Mouse (Mus musculus) intestine, postnatal 0 days (tissue): ENCODE measurements around the gene Gm17581. TPM values are rescaled to one million over a fixed set of nuclear protein-coding genes. Genes with fewer than 3 reads are reported as not detected.
"Not testable (repeated sequence)": the region's sequence is repeated elsewhere in the genome, so short reads cannot be mapped to it uniquely, and the experiment has no call there.

Source experiments
- ATAC-seq: fragments of 200-750 bp; cut with Nextera tagmentation; 2 replicates; pipeline ENCODE4 v1.8.0; 2017; ENCODE audit warnings: mild to moderate bottlenecking, moderate TSS enrichment, moderate library complexity
- H3K27ac ChIP-seq: fragments of 300-500 bp; sonication (generic); 2 replicates; pipeline ENCODE4 v1.5.1; 2014; ENCODE audit warnings: mild to moderate bottlenecking, low read depth, low read length, moderate library complexity
- H3K27me3 ChIP-seq: fragments of 300-500 bp; sonication (generic); replicated peaks from 2 replicates; pipeline ENCODE4 v1.6.1; 2014; ENCODE audit warnings: low read length, mixed read lengths; ENCODE audit not compliant: control insufficient read depth, insufficient read depth
- H3K36me3 ChIP-seq: fragments of 300-500 bp; sonication (generic); 2 replicates; pipeline ENCODE4 v1.6.1; 2014; ENCODE audit warnings: mild to moderate bottlenecking, moderate library complexity; ENCODE audit not compliant: control insufficient read depth, insufficient read depth
- H3K4me1 ChIP-seq: fragments of 300-500 bp; sonication (generic); replicated peaks from 2 replicates; pipeline ENCODE4 v1.6.1; 2014; ENCODE audit warnings: antibody characterized with exemption, low read length, mixed read lengths; ENCODE audit not compliant: control insufficient read depth, insufficient read depth
- H3K4me2 ChIP-seq: fragments of 300-500 bp; sonication (generic); replicated peaks from 2 replicates; pipeline ENCODE4 v1.6.1; 2014; ENCODE audit warnings: low read depth, mild to moderate bottlenecking, moderate library complexity
- H3K4me3 ChIP-seq: fragments of 300-500 bp; sonication (generic); 2 replicates; pipeline ENCODE4 v1.5.1; 2014; ENCODE audit warnings: low read depth, low read length
- H3K9ac ChIP-seq: fragments of 300-500 bp; sonication (generic); 2 replicates; pipeline ENCODE4 v1.6.1; 2014; ENCODE audit warnings: mild to moderate bottlenecking, low read depth, low read length
- H3K9me3 ChIP-seq: fragments of 300-500 bp; sonication (generic); 2 replicates; pipeline ENCODE4 v1.6.1; 2016; ENCODE audit warnings: mixed run types; ENCODE audit not compliant: control insufficient read depth
- CTCF ChIP-seq: sonication (generic); IDR thresholded peaks from 2 replicates; pipeline ENCODE4 v1.5.1; 2016; ENCODE audit warnings: low read depth, mild to moderate bottlenecking, control low read depth, antibody characterized with exemption, moderate library complexity
- WGBS: fragments of 180-500 bp; shearing (Covaris S2); extraction: QIAGEN DNeasy Blood & Tissue Kit; methylation state at CpG from one replicate; pipeline ENCODE4 v1.1.7; 2014; 5-methylcytosine and 5-hydroxymethylcytosine counted together
- polyA plus RNA-seq: library from polyadenylated mRNA; unstranded; fragments of >200 nt; fragmentation: Nextera tagmentation; extraction: Ambion mirVana; gene quantifications from 2 replicates; pipeline ENCODE4 v1.2.1, GENCODE M21; 2015

Gm17581 gene
- polyA plus RNA-seq = not detected in 2 replicates

- ATAC-seq, H3K9me3 ChIP-seq, H3K27ac ChIP-seq, H3K36me3 ChIP-seq, H3K4me1 ChIP-seq, H3K27me3 ChIP-seq, H3K4me3 ChIP-seq, H3K4me2 ChIP-seq, H3K9ac ChIP-seq: not testable (repeated sequence)
- 83% methylated on average over 5 of the region's 5 CpGs for WGBS
These were observed at the start of gene Gm17581 for GRCm38 (mm10) chr2:155735766-155736165. Gene Gm17581, minus strand, starts transcription at chr2:155735866.

DNA sequence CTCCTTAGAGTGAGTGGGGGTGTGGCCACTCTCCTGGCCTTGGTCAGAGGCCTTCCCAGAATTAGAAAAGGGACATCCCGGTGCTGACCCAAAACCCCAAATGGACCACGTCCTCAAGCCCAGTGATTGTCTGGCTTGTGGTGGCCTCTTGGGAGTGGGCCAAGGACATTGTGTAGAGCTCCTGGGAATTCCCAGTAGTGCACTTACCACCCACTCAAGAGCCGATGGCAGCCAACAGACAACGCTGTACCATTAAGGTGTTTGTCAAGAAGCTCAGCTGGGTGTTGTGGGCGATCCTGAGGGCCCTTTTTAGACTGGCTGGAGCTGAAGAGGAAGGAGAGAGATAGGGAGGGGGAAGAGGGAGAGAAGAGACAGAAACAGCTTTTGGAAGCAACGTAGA, 48.9 kb upstream of the Gm17581 start:
- Histone ChIP-seq H3K4me3 (no peak overlapping the region), H3K4me1 (no peaks in the 10 kb centered on the region), H3K27ac (no peak overlapping the region), H3K36me3 (no peaks in the 10 kb centered on the region), H3K27me3 (no peaks in the 10 kb centered on the region; the same call in 1 of the 2 replicates), H3K9me3 (no peaks in the 10 kb centered on the region), H3K9ac (no peak overlapping the region), H3K4me2 (no peak overlapping the region)
- WGBS = 75% methylated on average over 6 of the region's 6 CpGs
- ATAC-seq = no peak
- no peak for TF ChIP-seq CTCF

GRCm38 (mm10) chr2:155779506-155779905, 43.8 kb upstream of the Gm17581 start:
- ATAC-seq = no peak
- no peaks in the 10 kb centered on the region for H3K9me3 ChIP-seq
- no peaks in the 10 kb centered on the region for H3K36me3 ChIP-seq
- no peaks in the 10 kb centered on the region for H3K4me1 ChIP-seq
- peaks cover 19% of the 10 kb centered on the region for H3K27me3 ChIP-seq
- no peak overlapping the region for H3K27ac ChIP-seq
- no peak overlapping the region for H3K4me3 ChIP-seq
- 86% methylated on average over 3 of the region's 3 CpGs for WGBS
- H3K4me2 ChIP-seq = no peak overlapping the region
- H3K9ac ChIP-seq = no peak overlapping the region
- no peak for TF ChIP-seq CTCF

DNA sequence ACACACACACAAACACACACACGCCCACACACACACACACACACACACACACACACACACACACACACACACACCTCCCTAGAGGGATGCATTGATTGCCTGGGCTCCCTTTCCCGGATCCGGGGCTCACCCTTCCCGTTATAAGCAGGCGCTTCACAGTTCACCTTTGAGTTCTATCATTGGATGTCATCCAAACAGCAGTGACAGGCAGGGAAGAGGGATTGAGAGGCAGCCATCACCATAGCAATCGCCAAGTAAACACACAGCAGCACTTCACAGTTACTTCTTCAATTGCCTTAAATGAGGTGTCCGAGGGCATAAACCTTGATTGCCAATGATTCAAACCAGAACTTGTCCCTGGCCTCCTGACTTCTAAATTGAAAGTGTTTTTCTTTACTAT, 43.4 kb upstream of the Gm17581 start:
- Histone ChIP-seq H3K4me3 (no peak overlapping the region), H3K4me2 (no peak overlapping the region), H3K27me3 (peaks cover 23% of the 10 kb centered on the region), H3K9ac (no peak overlapping the region), H3K9me3 (no peaks in the 10 kb centered on the region), H3K4me1 (no peaks in the 10 kb centered on the region), H3K36me3 (no peaks in the 10 kb centered on the region), H3K27ac (no peak overlapping the region)
- no peak for ATAC-seq
- no peak for TF ChIP-seq CTCF
- WGBS = 31% methylated on average over 7 of the region's 7 CpGs

- TF ChIP-seq CTCF = no peak
- WGBS = 71% methylated on average over 6 of the region's 6 CpGs
- peaks cover 33% of the 10 kb centered on the region for H3K27me3 ChIP-seq
These were observed 42.3 kb upstream of the Gm17581 start for GRCm38 (mm10) chr2:155778004-155778403.

DNA sequence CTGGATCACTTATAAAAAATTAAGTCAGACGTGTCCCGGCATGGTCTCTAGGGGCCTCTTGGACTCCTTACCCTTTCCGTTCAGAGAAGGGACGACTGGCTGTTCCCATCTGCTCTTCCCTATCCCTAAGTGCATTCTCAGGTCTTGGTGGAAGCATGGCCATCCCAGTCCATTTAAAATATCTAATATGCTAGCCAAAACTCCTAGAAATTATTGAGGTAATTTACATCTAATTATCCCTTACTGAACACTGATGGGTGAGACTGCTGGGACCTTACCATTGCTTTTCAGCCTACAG, 42.0 kb upstream of the Gm17581 start:
- peaks cover 36% of the 10 kb centered on the region for H3K27me3 ChIP-seq
- H3K36me3 ChIP-seq = no peaks in the 10 kb centered on the region
- no peaks in the 10 kb centered on the region for H3K4me1 ChIP-seq
- H3K9ac ChIP-seq = no peak overlapping the region
- 76% methylated on average over 4 of the region's 4 CpGs for WGBS
- no peak overlapping the region for H3K4me2 ChIP-seq
- H3K27ac ChIP-seq = no peak overlapping the region
- no peaks in the 10 kb centered on the region for H3K9me3 ChIP-seq
- TF ChIP-seq CTCF = no peak
- no peak overlapping the region for H3K4me3 ChIP-seq
- no peak for ATAC-seq

More at GRCm38 (mm10) chr2:155778004-155778403, 42.3 kb upstream of the Gm17581 start:
- Histone ChIP-seq H3K4me1 (no peaks in the 10 kb centered on the region), H3K4me2 (no peak overlapping the region), H3K4me3 (no peak overlapping the region), H3K36me3 (no peaks in the 10 kb centered on the region), H3K27ac (no peak overlapping the region), H3K9me3 (no peaks in the 10 kb centered on the region), H3K9ac (no peak overlapping the region)
- no peak for ATAC-seq
